Mouse (Mus musculus) mature B cell (primary cell): ENCODE data around the gene Cpz.

Source experiments
- in situ Hi-C: fragments of 300-500 bp; cut with MboI; formaldehyde crosslinking; loops from 2 replicates; pipeline ENCODE4 v1.14.3; 2019

The Cpz gene

GRCm38 (mm10) chr5:35530442-35530841, 4.9 kb upstream of the Cpz start:
- in situ Hi-C loops, result no loop called here

- in situ Hi-C loops, result no loop called here
These were observed 1.1 kb downstream of the Cpz start for GRCm38 (mm10) chr5:35524381-35524780.

- in situ Hi-C loops, result no loop called here
These were observed 1.8 kb downstream of the Cpz start for GRCm38 (mm10) chr5:35523735-35524134.

GRCm38 (mm10) chr5:35516781-35517180, 8.7 kb downstream of the Cpz start:
- in situ Hi-C loops, result no loop called here

- in situ Hi-C loops, result no loop called here
These were observed 14.9 kb downstream of the Cpz start for GRCm38 (mm10) chr5:35510589-35510988.

- in situ Hi-C loops, result no loop called here
These were observed 20.5 kb downstream of the Cpz start for GRCm38 (mm10) chr5:35505016-35505415.

GRCm38 (mm10) chr5:35497344-35497743, 28.2 kb downstream of the Cpz start:
- in situ Hi-C loops, result no loop called here

- in situ Hi-C loops, result no loop called here
These were observed 29.5 kb downstream of the Cpz start for GRCm38 (mm10) chr5:35495989-35496388.

- in situ Hi-C loops, result no loop called here
These were observed 30.6 kb downstream of the Cpz start for GRCm38 (mm10) chr5:35494773-35495390.

- in situ Hi-C loops, result no loop called here
These were observed 31.7 kb downstream of the Cpz start for GRCm38 (mm10) chr5:35493770-35494169.

GRCm38 (mm10) chr5:35479521-35479920, 46.0 kb downstream of the Cpz start:
- in situ Hi-C loops, result no loop called here

GRCm38 (mm10) chr5:35475236-35475635, 50.3 kb downstream of the Cpz start:
- in situ Hi-C loops, result no loop called here

- in situ Hi-C loops, result no loop called here
These were observed 54.5 kb downstream of the Cpz start for GRCm38 (mm10) chr5:35470885-35471528.

GRCm38 (mm10) chr5:35465966-35466635, 59.4 kb downstream of the Cpz start:
- in situ Hi-C loops, result no loop called here

- in situ Hi-C loops, result no loop called here
These were observed 63.4 kb downstream of the Cpz start for GRCm38 (mm10) chr5:35462081-35462480.

GRCm38 (mm10) chr5:35459760-35460159, 65.7 kb downstream of the Cpz start:
- in situ Hi-C loops, result no loop called here

GRCm38 (mm10) chr5:35458267-35458666, 67.2 kb downstream of the Cpz start:
- in situ Hi-C loops, result no loop called here

- in situ Hi-C loops, result no loop called here
These were observed 68.1 kb downstream of the Cpz start for GRCm38 (mm10) chr5:35457364-35457763.

GRCm38 (mm10) chr5:35454187-35454800, 71.2 kb downstream of the Cpz start:
- in situ Hi-C loops, result no loop called here
